Mouse (Mus musculus): ENCODE results near the gene Myom1.

DNA sequence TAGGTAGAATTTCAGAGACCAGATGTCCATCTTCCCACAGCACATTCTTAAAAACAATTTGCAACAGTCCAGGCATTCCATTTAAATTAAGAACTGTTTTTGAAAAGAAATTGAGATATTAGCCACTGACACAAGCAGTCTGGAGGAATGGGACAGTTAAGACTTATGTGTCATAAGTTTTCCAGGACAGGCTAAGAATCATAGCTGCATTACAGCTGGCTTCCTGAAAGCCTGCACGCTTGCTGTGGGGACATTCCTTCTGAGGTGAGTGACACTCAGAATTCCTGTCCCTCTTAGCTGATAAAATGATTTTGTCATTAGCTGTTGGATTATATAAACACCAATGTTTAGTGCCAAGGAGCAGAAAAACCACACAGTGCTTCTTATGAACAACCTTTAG is 167.2 kb downstream of the Myom1 start:
- no peak for TF ChIP-seq CTCF (conservative IDR thresholded peaks at IDR 0.05; ENCODE audit: low read length)
- no peak for TF ChIP-seq POU5F1 (IDR thresholded peaks at IDR 0.05; ENCODE audit: borderline replicate concordance, low read length)
